Mouse (Mus musculus) thymus, postnatal 0 days (tissue): Measurements from ENCODE around the gene Pcsk5. TPM values are rescaled to one million over a fixed set of nuclear protein-coding genes. Genes with fewer than 3 reads are reported as not detected.

Experiments
- DNase-seq: peaks from one replicate; pipeline ENCODE4 v3.0.0-alpha.2; 2015; ENCODE audit warnings: low spot score
- polyA plus RNA-seq: library from polyadenylated mRNA; unstranded; fragments of >200 nt; fragmentation: Nextera tagmentation; extraction: Ambion mirVana; gene quantifications from 2 replicates; pipeline ENCODE4 v1.2.1, GENCODE M21; 2015

Gene Pcsk5
- polyA plus RNA-seq, 1 experiment from 2014 or later = 1.4 TPM

GRCm38 (mm10) chr19:17812661-17813060, 24.8 kb downstream of the Pcsk5 start:
- DNase-seq = no peak

GRCm38 (mm10) chr19:17806626-17807025, 30.8 kb downstream of the Pcsk5 start:
- DNase-seq = no peak

GRCm38 (mm10) chr19:17800798-17801197, 36.6 kb downstream of the Pcsk5 start:
- no peak for DNase-seq

GRCm38 (mm10) chr19:17799419-17800185, 37.8 kb downstream of the Pcsk5 start:
- no peak for DNase-seq

- DNase-seq = no peak
Observed at GRCm38 (mm10) chr19:17793457-17793856, 44.0 kb downstream of the Pcsk5 start.

- no peak for DNase-seq
Observed at GRCm38 (mm10) chr19:17791485-17792052, 45.9 kb downstream of the Pcsk5 start.

GRCm38 (mm10) chr19:17788617-17789317, 48.7 kb downstream of the Pcsk5 start:
- no peak for DNase-seq

GRCm38 (mm10) chr19:17786744-17787143, 50.7 kb downstream of the Pcsk5 start:
- no peak for DNase-seq

GRCm38 (mm10) chr19:17784401-17785192, 52.8 kb downstream of the Pcsk5 start:
- DNase-seq = no peak

- DNase-seq = no peak
Observed at GRCm38 (mm10) chr19:17783231-17783630, 54.2 kb downstream of the Pcsk5 start.

- DNase-seq = no peak
Observed at GRCm38 (mm10) chr19:17781323-17781722, 56.1 kb downstream of the Pcsk5 start.

GRCm38 (mm10) chr19:17775943-17776342, 61.5 kb downstream of the Pcsk5 start:
- no peak for DNase-seq

- DNase-seq = no peak
Observed at GRCm38 (mm10) chr19:17775097-17775496, 62.3 kb downstream of the Pcsk5 start.

- no peak for DNase-seq
Observed at GRCm38 (mm10) chr19:17774061-17774460, 63.4 kb downstream of the Pcsk5 start.

- DNase-seq = no peak
Observed at GRCm38 (mm10) chr19:17769610-17770399, 67.6 kb downstream of the Pcsk5 start.

- no peak for DNase-seq
Observed at GRCm38 (mm10) chr19:17765001-17765400, 72.4 kb downstream of the Pcsk5 start.

GRCm38 (mm10) chr19:17762740-17763139, 74.7 kb downstream of the Pcsk5 start:
- DNase-seq = no peak

- no peak for DNase-seq
Observed at GRCm38 (mm10) chr19:17761678-17762077, 75.8 kb downstream of the Pcsk5 start.

- no peak for DNase-seq
Observed at GRCm38 (mm10) chr19:17752841-17753240, 84.6 kb downstream of the Pcsk5 start.

- no peak for DNase-seq
Observed at GRCm38 (mm10) chr19:17748331-17748730, 89.1 kb downstream of the Pcsk5 start.

- DNase-seq = no peak
Observed at GRCm38 (mm10) chr19:17745380-17745779, 92.1 kb downstream of the Pcsk5 start.
